Mouse (Mus musculus): ENCODE results near the gene BC107364. TPM values are rescaled to one million over a fixed set of nuclear protein-coding genes. Genes with fewer than 3 reads are reported as not detected.
"Not testable (repeated sequence)": the region's sequence is repeated elsewhere in the genome, so short reads cannot be mapped to it uniquely, and the experiment has no call there.

BC107364 gene
- polyA plus RNA-seq, 1 experiment, result not detected

DNA sequence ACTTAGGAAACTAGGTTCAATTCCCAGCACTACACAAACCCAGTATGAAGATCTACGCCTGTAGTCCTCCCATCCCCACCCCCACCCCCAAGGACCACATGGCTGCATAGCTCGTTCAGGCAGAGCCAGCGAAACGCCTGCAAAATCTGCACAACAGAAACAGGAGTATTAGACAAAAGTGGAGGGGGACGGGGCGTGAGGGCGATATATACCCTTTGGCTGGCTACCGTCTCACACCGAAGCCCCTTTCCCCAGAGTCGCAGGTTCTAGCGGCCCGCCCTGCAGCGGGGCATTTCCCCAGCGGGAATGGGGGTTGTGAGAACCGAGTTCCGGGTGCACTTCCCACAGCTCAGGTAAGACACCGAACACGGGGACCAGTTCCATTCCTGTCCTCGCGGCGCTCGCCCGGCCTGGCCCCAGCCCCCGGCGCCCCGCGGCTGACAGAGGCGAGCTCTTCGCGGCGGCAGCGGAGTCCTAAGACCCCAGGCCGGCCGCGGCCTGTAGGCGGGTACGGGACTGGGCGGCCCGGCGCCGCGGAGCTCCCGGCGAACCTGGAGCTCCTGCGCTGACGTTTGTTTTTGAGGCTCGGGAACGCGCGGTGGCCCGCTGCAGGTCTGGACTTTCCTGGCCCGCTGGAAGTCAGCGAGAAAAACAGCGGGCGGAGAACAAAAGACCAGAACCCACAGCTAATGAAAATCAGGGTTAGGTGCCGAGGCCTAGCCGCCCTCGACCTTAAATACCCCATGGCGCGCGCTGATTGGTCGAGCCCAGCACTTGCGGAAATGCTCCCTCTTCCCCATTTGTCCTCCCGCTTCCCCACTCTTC, 37.8 kb downstream of the BC107364 start:
- DNase-seq (ENCODE audit: low read depth), result no peak

DNA sequence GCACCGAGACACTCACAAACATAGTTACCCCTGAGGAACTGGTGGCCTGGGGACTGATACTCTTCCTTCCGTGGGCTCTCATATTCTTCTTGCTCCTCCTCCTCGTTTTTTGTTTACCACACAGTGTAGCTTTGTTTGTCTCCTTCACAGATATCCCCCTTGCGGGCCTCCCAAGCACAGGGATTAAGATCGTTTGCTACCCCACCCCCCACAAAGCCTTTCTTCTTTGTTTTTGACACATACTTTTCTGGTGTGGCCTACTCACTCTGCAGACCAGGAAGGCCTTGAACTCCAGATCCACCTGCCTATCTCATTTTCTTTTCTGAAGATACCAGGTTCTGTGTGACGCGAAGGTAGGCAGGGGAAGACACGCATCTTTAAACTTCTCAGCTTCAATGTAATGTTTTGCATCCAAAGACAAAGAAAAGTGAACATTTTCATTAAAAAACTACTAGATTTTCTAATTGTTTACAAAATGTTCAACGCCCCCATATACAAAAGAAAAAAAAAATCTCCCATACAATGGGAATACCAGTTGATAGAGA, 38.5 kb downstream of the BC107364 start:
- DNase-seq (ENCODE audit: low read depth), result no peak

DNA sequence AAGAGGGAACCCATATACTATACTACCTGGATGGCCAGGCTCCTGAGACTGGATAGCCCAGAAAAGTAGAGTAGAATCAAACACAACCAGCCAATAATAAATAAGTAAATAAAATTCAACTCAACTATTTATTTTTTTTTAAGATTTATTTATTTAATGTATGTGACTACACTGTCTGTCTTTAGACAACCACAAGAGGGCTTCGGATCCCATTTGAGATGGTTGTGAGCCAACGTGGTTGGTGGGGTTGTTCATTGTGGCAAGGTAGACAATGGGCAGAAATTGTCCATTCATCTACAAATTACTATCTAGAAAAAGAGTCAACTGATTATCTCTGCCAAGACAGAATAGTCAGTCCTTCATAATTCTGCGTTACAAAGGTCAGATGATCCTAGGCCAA, 40.3 kb downstream of the BC107364 start:
- no peak for DNase-seq (ENCODE audit: low read depth)

GRCm38 (mm10) chr3:96410966-96411365, 41.1 kb downstream of the BC107364 start:
- no peak for DNase-seq (ENCODE audit: low read depth)

- DNase-seq (ENCODE audit: low read depth), result no peak
Measured at GRCm38 (mm10) chr3:96409701-96410246, 42.3 kb downstream of the BC107364 start.

DNA sequence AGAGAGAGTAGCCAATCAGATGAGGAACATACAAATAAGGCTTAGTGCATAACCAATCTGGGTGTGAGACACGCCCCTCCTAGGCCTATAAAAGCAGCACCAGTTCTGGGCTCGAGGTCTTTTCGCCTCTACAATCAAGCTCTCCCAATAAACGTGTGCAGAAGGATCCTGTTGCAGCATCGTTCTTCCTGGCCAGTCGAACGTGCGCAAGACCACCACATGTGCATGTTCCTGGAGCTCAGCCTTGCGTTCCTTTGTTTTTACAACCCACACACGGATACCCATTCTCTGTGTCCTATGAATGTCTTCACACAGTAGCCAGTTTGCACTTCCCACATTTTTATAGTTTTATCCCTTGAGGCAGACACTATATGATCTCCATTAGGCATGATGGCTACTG, 44.0 kb downstream of the BC107364 start:
- DNase-seq (ENCODE audit: low read depth), result not testable (repeated sequence)

- DNase-seq (ENCODE audit: low read depth), result no peak
Measured at GRCm38 (mm10) chr3:96405541-96406503, 46.3 kb downstream of the BC107364 start.

- no peak for DNase-seq (ENCODE audit: low read depth)
Measured at GRCm38 (mm10) chr3:96405004-96405403, 47.1 kb downstream of the BC107364 start.

- DNase-seq (ENCODE audit: low read depth), result no peak
Measured at GRCm38 (mm10) chr3:96404450-96404849, 47.7 kb downstream of the BC107364 start.

DNA sequence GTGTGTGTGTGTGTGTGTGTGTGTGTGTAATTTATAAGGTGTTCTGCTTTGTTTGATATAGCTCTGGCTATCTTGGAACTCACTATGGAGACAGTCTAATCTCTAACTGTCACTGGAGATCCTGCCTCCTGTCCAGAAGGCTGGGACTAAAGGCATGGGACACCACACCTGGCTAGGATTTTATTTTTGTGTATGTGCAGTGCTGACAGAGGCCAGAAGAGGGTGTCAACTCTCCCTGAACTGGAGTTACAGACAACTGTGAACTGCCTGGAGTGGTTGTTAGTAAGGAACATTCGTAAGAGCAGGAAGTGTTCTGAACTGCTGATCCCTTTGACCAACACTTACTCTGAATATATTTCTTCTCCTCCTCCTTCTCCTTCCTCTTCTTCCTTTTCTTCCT, 49.1 kb downstream of the BC107364 start:
- DNase-seq (ENCODE audit: low read depth), result no peak

DNA sequence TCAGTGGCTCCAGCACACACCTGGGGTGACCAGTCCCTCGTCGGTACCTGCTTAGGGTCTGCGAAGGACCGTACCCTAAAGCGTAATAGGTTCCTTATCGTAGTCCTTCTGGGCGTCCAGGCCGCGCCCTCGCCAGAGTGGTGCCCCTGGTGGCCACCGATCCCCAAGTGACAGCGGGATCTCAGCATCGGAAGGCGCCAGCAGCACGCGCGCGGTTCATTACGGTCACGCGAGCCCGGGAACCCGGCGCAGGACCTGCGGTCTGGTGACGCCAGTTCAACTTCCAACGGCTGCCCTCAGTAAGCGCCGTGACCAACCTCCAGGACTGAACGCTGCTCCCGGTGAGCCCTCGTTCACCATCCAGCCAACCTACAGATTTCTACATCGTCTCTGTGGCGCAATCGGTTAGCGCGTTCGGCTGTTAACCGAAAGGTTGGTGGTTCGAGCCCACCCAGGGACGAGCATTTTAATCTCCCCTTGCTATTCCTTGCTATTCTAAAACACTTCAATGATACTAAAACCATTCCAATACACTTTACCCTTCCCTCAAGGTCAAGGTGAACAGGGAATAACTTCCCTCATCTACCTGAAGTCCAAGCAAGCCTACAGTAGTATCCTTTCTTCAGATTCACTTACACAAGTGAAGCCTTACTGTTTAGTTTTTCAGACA, 50.1 kb downstream of the BC107364 start:
- no peak for DNase-seq (ENCODE audit: low read depth)

- no peak for DNase-seq (ENCODE audit: low read depth)
Measured at GRCm38 (mm10) chr3:96401474-96401831, 50.7 kb downstream of the BC107364 start.

DNA sequence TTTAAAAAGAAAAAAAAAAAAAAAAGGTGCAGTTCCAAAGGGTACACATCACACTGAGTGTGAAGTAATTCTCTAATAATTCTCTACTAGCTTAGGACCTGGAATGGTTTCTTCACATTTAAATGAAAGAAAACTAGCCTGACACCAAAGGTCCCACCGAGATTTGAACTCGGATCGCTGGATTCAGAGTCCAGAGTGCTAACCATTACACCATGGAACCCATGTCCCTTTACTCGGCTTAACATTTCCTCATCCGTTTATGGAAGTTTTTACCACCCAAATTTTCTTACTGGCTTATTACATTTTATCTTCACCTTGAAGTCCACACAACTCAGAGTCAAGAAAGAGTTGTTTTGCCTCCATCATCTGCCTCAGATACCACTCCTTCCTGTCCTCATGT, 53.2 kb downstream of the BC107364 start:
- DNase-seq (ENCODE audit: low read depth), result no peak

DNA sequence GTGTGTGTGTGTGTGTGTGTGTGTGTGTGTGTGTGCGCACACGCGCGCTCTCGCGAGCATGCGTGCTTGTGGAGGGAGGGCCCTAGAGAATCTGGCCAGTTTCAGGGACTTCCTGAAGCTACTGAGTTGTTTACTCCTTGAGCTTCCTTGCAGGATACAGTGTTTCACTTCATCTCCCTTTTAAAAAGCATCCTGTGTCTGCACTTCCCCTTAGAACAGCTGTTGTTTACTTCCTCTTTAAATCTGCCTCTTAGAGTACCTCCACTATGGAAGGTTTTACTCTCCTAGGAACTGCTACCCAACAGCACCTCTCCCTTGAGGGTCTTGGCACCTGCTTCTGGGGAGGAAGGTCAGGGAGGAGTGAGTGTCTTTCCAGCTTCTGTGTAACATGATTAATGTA, 55.2 kb downstream of the BC107364 start:
- DNase-seq (ENCODE audit: low read depth), result no peak

GRCm38 (mm10) chr3:96387202-96387601, 64.9 kb downstream of the BC107364 start:
- not testable (repeated sequence) for DNase-seq (ENCODE audit: low read depth)

Other genes starting within 250 kb of the BC107364 start
- gene Bola1, start 232.6 kb downstream of the BC107364 start, polyA plus RNA-seq (2012; rRNA removed), result 67.1 and 87.5 TPM in 2 replicates
- gene Hist2h2ab, start 232.4 kb downstream of the BC107364 start, polyA plus RNA-seq (2012; rRNA removed), result 4.7 and 5.2 TPM in 2 replicates
- 7.2 and 8.6 TPM in 2 replicates for gene Hist2h2ac, start 231.4 kb downstream of the BC107364 start, polyA plus RNA-seq (2012; rRNA removed)
- gene Hist2h2be, start 231.2 kb downstream of the BC107364 start, polyA plus RNA-seq (2012; rRNA removed), result 9.7 and 10.5 TPM in 2 replicates
- gene Hist2h3c2, start 213.2 kb downstream of the BC107364 start, polyA plus RNA-seq (2012; rRNA removed), result 31.4 and 45.8 TPM in 2 replicates
- gene Hist2h2aa2, start 212.0 kb downstream of the BC107364 start, polyA plus RNA-seq (2012; rRNA removed), result 420 and 426 TPM in 2 replicates
- 794 and 829 TPM in 2 replicates for gene Hist2h2aa1, start 206.8 kb downstream of the BC107364 start, polyA plus RNA-seq (2012; rRNA removed)
- not detected in 2 replicates for gene Hist2h3c1, start 205.6 kb downstream of the BC107364 start, polyA plus RNA-seq (2012; rRNA removed)
- gene Hist2h4, start 189.0 kb downstream of the BC107364 start, polyA plus RNA-seq (2012; rRNA removed), result 4.1 and 5.5 TPM in 2 replicates
- 20.3 and 34.5 TPM in 2 replicates for gene Hist2h3b, start 183.7 kb downstream of the BC107364 start, polyA plus RNA-seq (2012; rRNA removed)
- 1.4 and 3.6 TPM in 2 replicates for gene Hist2h2bb, start 182.6 kb downstream of the BC107364 start, polyA plus RNA-seq (2012; rRNA removed)
- 3.3 and 4.0 TPM in 2 replicates for gene Fcgr1, start 158.3 kb downstream of the BC107364 start, polyA plus RNA-seq (2012; rRNA removed)
- gene Hfe2, start 72.9 kb upstream of the BC107364 start, polyA plus RNA-seq (2012; rRNA removed), result 0.16 and 0.55 TPM in 2 replicates
- 664 and 966 TPM in 2 replicates for gene Txnip, start 105.7 kb upstream of the BC107364 start, polyA plus RNA-seq (2012; rRNA removed)
- gene Gm16253, start 124.7 kb upstream of the BC107364 start, polyA plus RNA-seq (2012; rRNA removed), result 0.39 TPM in 1 of 2 replicates, not detected in the other
- gene Polr3gl, start 141.9 kb upstream of the BC107364 start, polyA plus RNA-seq (2012; rRNA removed), result 12.6 and 13.7 TPM in 2 replicates
- gene Ankrd34a, start 144.3 kb upstream of the BC107364 start, polyA plus RNA-seq (2012; rRNA removed), result 0.34 and 0.37 TPM in 2 replicates
- 20.6 and 21.5 TPM in 2 replicates for gene Lix1l, start 148.8 kb upstream of the BC107364 start, polyA plus RNA-seq (2012; rRNA removed)
- gene Rbm8a, start 177.6 kb upstream of the BC107364 start, polyA plus RNA-seq (2012; rRNA removed), result 6.5 and 12.6 TPM in 2 replicates
- 55.1 and 57.9 TPM in 2 replicates for gene Pex11b, start 183.1 kb upstream of the BC107364 start, polyA plus RNA-seq (2012; rRNA removed)
- gene Gm42957, start 183.2 kb upstream of the BC107364 start, polyA plus RNA-seq (2012; rRNA removed), result 0.09 and 0.10 TPM in 2 replicates
- gene Itga10, start 193.3 kb upstream of the BC107364 start, polyA plus RNA-seq (2012; rRNA removed), result 2.1 and 2.5 TPM in 2 replicates
- gene Ankrd35, start 217.8 kb upstream of the BC107364 start, polyA plus RNA-seq (2012; rRNA removed), result 1.8 and 2.2 TPM in 2 replicates
- gene Pias3, start 244.1 kb upstream of the BC107364 start, polyA plus RNA-seq (2012; rRNA removed), result 23.4 and 29.1 TPM in 2 replicates